Mouse (Mus musculus) kidney, postnatal 4 days (tissue): ENCODE measurements around the gene Acads.

ENCODE experiments used
- DNase-seq, 2 experiments: peaks; one replicate each; pipeline ENCODE4 v3.0.0; 2021; ENCODE audit warnings: mixed read lengths in 2 of 2

Gene Acads

GRCm38 (mm10) chr5:115068671-115069421, 50.3 kb downstream of the Acads start:
- no peak for DNase-seq

DNA sequence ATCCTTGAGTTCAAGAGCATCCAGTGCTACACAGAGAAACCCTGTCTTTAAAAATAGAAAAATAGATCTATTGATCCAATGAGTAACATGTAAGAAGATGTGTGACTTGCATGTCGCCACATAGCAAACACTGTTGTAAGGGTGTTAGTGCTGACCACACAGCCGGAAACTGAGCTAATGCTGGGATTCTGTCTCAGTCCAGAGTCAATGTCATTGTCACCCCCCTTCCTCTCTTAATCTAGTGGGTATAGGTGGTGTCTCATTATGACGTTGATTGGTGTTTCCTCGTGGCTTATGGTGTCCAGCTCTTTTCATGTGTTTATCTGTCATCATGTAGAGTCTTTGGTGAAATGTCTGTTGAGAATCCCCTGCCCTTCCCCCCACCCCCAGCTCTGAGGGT, 52.9 kb downstream of the Acads start:
- DNase-seq, result no peak

GRCm38 (mm10) chr5:115063391-115063790, 55.8 kb downstream of the Acads start:
- no peak for DNase-seq

DNA sequence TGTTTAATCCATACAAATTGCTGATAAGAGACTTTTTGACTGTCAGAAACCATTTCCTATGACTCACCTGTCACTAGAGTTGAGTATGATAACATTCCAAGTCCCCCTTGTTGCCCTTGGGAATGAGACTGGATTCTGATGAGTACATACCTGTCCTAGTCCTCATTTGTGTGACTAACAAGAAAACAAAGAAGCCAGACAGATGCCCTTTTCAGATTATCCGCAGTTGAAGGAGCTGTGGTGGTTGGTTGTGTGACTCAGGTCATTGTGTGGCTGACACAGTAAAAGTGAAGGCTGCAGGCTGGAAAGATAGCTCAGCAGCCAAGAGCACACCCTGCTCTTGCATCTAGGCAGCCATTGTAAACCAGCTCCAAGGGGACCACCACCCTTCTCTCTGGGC, 56.6 kb downstream of the Acads start:
- DNase-seq, result no peak

DNA sequence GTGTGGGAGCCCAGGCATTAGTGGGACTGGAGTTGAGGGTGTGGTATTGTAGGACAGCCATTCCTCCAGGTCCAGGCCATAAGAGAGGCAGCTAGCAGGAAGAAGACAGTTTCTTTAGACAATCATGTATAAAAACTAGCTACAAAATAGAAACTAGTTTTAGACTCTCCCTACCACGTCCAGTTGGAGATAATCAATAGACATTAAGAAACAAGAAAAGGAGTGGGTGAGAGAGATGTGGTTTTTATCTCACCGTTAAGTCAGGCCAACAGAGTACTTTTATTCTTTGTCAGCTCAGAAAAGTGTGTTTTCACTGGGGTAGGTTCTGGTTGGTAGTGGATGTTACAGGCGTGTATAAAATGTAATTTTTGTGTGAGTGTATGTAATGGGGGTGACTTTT, 58.2 kb downstream of the Acads start:
- no peak for DNase-seq
